Mouse (Mus musculus) heart, adult 2 months (tissue): ENCODE measurements around the gene Slc38a4.

Experiments used
- CTCF ChIP-seq: fragments of 200-600 bp; IDR thresholded peaks from 2 replicates; pipeline ENCODE4 v1.8.1; 2022; ENCODE audit warnings: antibody characterized with exemption, mild to moderate bottlenecking, moderate library complexity
- EP300 ChIP-seq: fragments of 200-500 bp; IDR thresholded peaks from 2 replicates; pipeline ENCODE4 v1.6.1; 2011; ENCODE audit warnings: low read depth, low read length, control low read depth; ENCODE audit not compliant: insufficient read depth
- POLR2A ChIP-seq: fragments of 200-500 bp; IDR thresholded peaks from 2 replicates; pipeline ENCODE4 v1.6.1; 2011; ENCODE audit warnings: mild to moderate bottlenecking, low read depth, low read length, control low read depth; ENCODE audit not compliant: insufficient read depth

DNA sequence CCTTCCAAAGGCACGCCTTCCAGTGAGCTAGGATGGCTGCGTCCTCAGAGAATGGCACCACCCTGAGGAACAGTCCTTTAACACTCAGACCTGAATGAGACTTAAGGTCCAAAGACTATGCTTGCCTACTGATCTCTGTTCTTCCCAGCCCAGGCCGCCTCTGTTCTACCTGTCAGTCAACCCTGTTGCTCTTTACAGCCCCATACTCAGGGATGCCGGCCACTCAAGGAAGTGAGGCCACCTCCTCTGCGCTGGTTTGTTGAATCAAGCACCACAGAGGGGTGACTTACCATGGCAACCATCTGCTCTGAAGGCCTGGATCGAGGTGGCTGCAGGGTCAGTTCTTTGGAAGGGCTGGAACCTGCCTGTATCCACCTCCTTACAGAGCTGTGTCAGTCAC, 21.9 kb upstream of the Slc38a4 start:
- TF ChIP-seq POLR2A (no peak), CTCF (no peak), EP300 (no peak)
